Comparison of ENCODE assay signal across 8 mouse cellular contexts in genomic region chr19:27429281-27429680, GRCm38 (mm10). TPM values are rescaled to one million over a fixed set of nuclear protein-coding genes. Genes with fewer than 3 reads are reported as not detected.
DNase-seq lines count a peak whose midpoint lies in the region; ATAC-seq and TF ChIP-seq lines count a peak whose summit lies in the region.

No protein-coding gene starts in this region.

- TF ChIP-seq POLR2A in heart, adult 2 months (IDR thresholded peaks at IDR 0.05; ENCODE audit: insufficient read depth, low read depth, low read length), result no peak

- peak overlapping the region; percentile 99 for H3K4me3 ChIP-seq in heart, adult 2 months
- H3K4me3 ChIP-seq in E14TG2a.4 (replicated peaks; ENCODE audit: low read length), result peak overlapping the region; percentile 99
- H3K4me3 ChIP-seq in forebrain, embryonic 15.5 days, result peak overlapping the region; percentile 83

- no peak for TF ChIP-seq EP300 in heart, adult 2 months (IDR thresholded peaks at IDR 0.05; ENCODE audit: insufficient read depth, low read depth, low read length)

- no peak for TF ChIP-seq CTCF in heart, adult 2 months (IDR thresholded peaks at IDR 0.05)
- no peak for TF ChIP-seq CTCF in E14TG2a.4 (conservative IDR thresholded peaks at IDR 0.05; ENCODE audit: low read length)

- no peaks in the 10 kb centered on the region for H3K36me3 ChIP-seq in heart, adult 2 months (ENCODE audit: control insufficient read depth, insufficient read depth, low read length)
- peaks cover 33% of the 10 kb centered on the region for H3K36me3 ChIP-seq in E14TG2a.4 (ENCODE audit: insufficient read depth, low read length)
- peaks cover 7% of the 10 kb centered on the region; the same call in 1 of the 2 replicates for H3K36me3 ChIP-seq in forebrain, embryonic 15.5 days

- H3K4me1 ChIP-seq in heart, adult 2 months (ENCODE audit: control insufficient read depth, insufficient read depth, low read length), result peaks cover 2% of the 10 kb centered on the region
- H3K4me1 ChIP-seq in E14TG2a.4 (replicated peaks; ENCODE audit: low read depth, low read length), result peaks cover 31% of the 10 kb centered on the region
- peaks cover 22% of the 10 kb centered on the region for H3K4me1 ChIP-seq in forebrain, embryonic 15.5 days

- no peak for ATAC-seq in forebrain, embryonic 15.5 days (replicated peaks)
- peak; percentile 24 for ATAC-seq in megakaryocyte, adult 5-6 weeks (ENCODE audit: poor library complexity, severe bottlenecking)
- no peak for ATAC-seq in frontal cortex, adult (ENCODE audit: low TSS enrichment)

- no peaks in the 10 kb centered on the region for H3K9me3 ChIP-seq in E14TG2a.4 (ENCODE audit: low read length)
- no peaks in the 10 kb centered on the region for H3K9me3 ChIP-seq in forebrain, embryonic 15.5 days

- peak overlapping the region; percentile 27 for H3K27ac ChIP-seq in heart, adult 2 months
- 0 out of 2 replicates have a peak overlapping the region, but pooled peaks have one; percentile 7 for H3K27ac ChIP-seq in forebrain, embryonic 15.5 days (replicated peaks)

- WGBS in heart, adult 2 months, result under 1% methylated on average over 16 of the region's 16 CpGs
- WGBS in forebrain, embryonic 15.5 days, result under 1% methylated on average over 16 of the region's 16 CpGs

- no peaks in the 10 kb centered on the region; the same call in 1 of the 2 replicates for H3K79me2 ChIP-seq in heart, adult 2 months (replicated peaks; ENCODE audit: control insufficient read depth, insufficient read depth, low read length)

- peak overlapping the region; percentile 48 for H3K9ac ChIP-seq in heart, adult 2 months (ENCODE audit: low read depth, low read length)
- peak overlapping the region; percentile 50 for H3K9ac ChIP-seq in forebrain, embryonic 15.5 days (replicated peaks)

- intact Hi-C loops in heart, adult 2 months (cut with DNase I), result loop anchor here (5.0 kb wide), 2 partner anchors 697 to 712 kb away; no protein-coding TSS in a partner anchor

- no peaks in the 10 kb centered on the region for H3K27me3 ChIP-seq in heart, adult 2 months (ENCODE audit: control insufficient read depth, insufficient read depth, low read length)
- H3K27me3 ChIP-seq in E14TG2a.4 (ENCODE audit: insufficient read depth, low read length), result no peaks in the 10 kb centered on the region
- H3K27me3 ChIP-seq in forebrain, embryonic 15.5 days, result no peaks in the 10 kb centered on the region

- peak overlapping the region; percentile 81 for H3K4me2 ChIP-seq in forebrain, embryonic 15.5 days (replicated peaks)

- no peak for DNase-seq in heart, adult 2 months
- DNase-seq in heart, adult 8-10 months (ENCODE audit: low spot score), result no peak
- no peak for DNase-seq in urinary bladder, postnatal 36 days (ENCODE audit: low spot score in 2 of 2)
- DNase-seq in cerebellum, adult 11-12 months, result no peak

RNA-seq across cellular contexts. Expression of gene Pum3, which starts 0.3 kb away (rescaled TPM):
- total RNA-seq in heart, adult 2 months (2021), result 10 to 100 TPM; 30.9 to 33.7 TPM
- 18.6 and 22.7 TPM in 2 replicates for polyA plus RNA-seq in heart, adult 2 months (2012; rRNA removed)
- 10 to 100 TPM; 21.4 to 33.7 (median 31.1) TPM for total RNA-seq in heart, adult 8-10 months (2022)
- 65.7 and 76.5 TPM in 2 replicates for polyA plus RNA-seq in forebrain, embryonic 15.5 days (2015; fragmentation: Nextera tagmentation; extraction: Ambion mirVana)
- 80.8 and 90.7 TPM in 2 replicates for total RNA-seq in megakaryocyte, adult 5-6 weeks (2015)
- total RNA-seq in megakaryocyte, adult 5-6 weeks (2017), result 49.7 and 52.8 TPM in 2 replicates
